Mouse (Mus musculus) erythroblast, embryonic 14.5 days (primary cell): ENCODE data around the gene Rpl6.

Experiments used
- GATA1 ChIP-seq: IDR thresholded peaks from 2 replicates; pipeline ENCODE4 v1.6.1; 2012; ENCODE audit warnings: low read length, inconsistent platforms, mixed read lengths
- TAL1 ChIP-seq: IDR thresholded peaks from 3 replicates; pipeline ENCODE4 v1.6.1; 2012; ENCODE audit warnings: low read length, inconsistent platforms, mixed read lengths

GRCm38 (mm10) chr5:121210601-121210924 lies 6.3 kb downstream of the Rpl6 start:
- TF ChIP-seq TAL1 (no peak), GATA1 (no peak)
